Mouse (Mus musculus): ENCODE results near the gene Klhl35.

DNA sequence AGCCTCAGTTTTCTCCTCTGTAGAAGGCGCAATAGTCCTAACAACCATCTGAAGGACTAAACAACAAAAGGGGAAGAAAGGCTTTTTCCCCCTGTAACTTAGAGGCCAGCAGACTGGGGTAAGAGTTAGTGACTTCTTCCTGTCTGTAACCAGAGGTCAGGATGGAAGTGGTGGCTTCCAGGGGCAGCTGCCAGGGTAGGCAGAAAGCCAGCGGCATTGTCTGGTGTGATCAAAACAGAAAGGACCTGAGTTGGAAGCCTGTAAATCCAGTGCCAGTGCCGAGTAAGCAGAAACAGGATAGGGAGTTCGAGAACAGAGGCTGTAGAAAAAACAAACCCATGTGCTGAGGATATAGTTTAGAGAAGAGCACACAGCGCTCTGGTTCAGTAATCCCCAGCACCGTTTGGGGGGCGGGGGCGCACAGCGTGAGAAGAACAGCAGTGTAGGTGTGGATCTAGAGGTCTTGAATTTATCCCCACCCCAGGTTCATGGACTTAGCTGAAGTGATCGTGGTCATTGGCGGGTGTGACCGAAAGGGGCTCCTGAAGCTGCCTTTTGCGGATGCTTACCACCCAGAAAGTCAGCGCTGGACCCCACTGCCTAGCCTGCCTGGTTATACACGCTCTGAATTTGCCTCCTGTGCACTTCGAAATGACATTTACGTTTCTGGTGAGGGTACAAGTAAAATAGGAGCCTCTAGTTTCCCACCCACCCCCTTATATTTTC is 4.0 kb downstream of the Klhl35 start:
- TF ChIP-seq CTCF (IDR thresholded peaks at IDR 0.05; ENCODE audit: control insufficient read depth, insufficient read depth, low read length), result no peak
- TF ChIP-seq POLR2A (IDR thresholded peaks at IDR 0.05; ENCODE audit: borderline replicate concordance, control insufficient read depth, low read depth, low read length), result no peak

Data from bone marrow, adult 2 months (tissue).